Mouse (Mus musculus): ENCODE results near the gene Gm28051. TPM values are rescaled to one million over a fixed set of nuclear protein-coding genes. Genes with fewer than 3 reads are reported as not detected.
A peak's percentile ranks its signal among the peaks of the same experiment; 100 is the strongest.

Gm28051 gene
- polyA plus RNA-seq, 1 experiment from 2014 or later = not detected

GRCm38 (mm10) chr12:102703921-102704408 lies 53.6 kb downstream of the Gm28051 start:
- H3K4me1 ChIP-seq = peaks cover 55% of the 10 kb centered on the region
- under 1% methylated on average over 17 of the region's 17 CpGs for WGBS

GRCm38 (mm10) chr12:102703441-102703840 lies 54.1 kb downstream of the Gm28051 start:
- H3K36me3 ChIP-seq = no peaks in the 10 kb centered on the region
- peak overlapping the region; percentile 76 for H3K9ac ChIP-seq (replicated peaks)
- ATAC-seq (replicated peaks) = 0 out of 2 replicates have a peak, but pooled peaks have one; percentile 2
- 14% methylated on average over 6 of the region's 6 CpGs for WGBS
- peaks cover 60% of the 10 kb centered on the region for H3K4me1 ChIP-seq
- peak overlapping the region; percentile 88 for H3K4me3 ChIP-seq
- peak overlapping the region; percentile 71 for H3K4me2 ChIP-seq (replicated peaks)
- H3K27ac ChIP-seq (replicated peaks) = peak overlapping the region; percentile 57
- no peaks in the 10 kb centered on the region for H3K27me3 ChIP-seq
- no peaks in the 10 kb centered on the region for H3K9me3 ChIP-seq

More at GRCm38 (mm10) chr12:102703921-102704408, 53.6 kb downstream of the Gm28051 start:
- Histone ChIP-seq H3K9me3 (no peaks in the 10 kb centered on the region), H3K4me3 (peak overlapping the region; percentile 88), H3K27ac (replicated peaks) (peak overlapping the region; percentile 57), H3K9ac (replicated peaks) (peak overlapping the region; percentile 76), H3K36me3 (no peaks in the 10 kb centered on the region), H3K27me3 (no peaks in the 10 kb centered on the region), H3K4me2 (replicated peaks) (peak overlapping the region; percentile 71)
- peak; percentile 23 for ATAC-seq (replicated peaks)

- WGBS = 3% methylated on average over 4 of the region's 4 CpGs
- Histone ChIP-seq H3K27me3 (no peaks in the 10 kb centered on the region), H3K36me3 (no peaks in the 10 kb centered on the region), H3K27ac (replicated peaks) (peak overlapping the region; percentile 57), H3K9ac (replicated peaks) (peak overlapping the region; percentile 76), H3K4me1 (peaks cover 64% of the 10 kb centered on the region), H3K4me3 (peak overlapping the region; percentile 88), H3K9me3 (no peaks in the 10 kb centered on the region), H3K4me2 (replicated peaks) (peak overlapping the region; percentile 71)
- ATAC-seq (replicated peaks) = no peak
Observed at GRCm38 (mm10) chr12:102703111-102703412, 54.5 kb downstream of the Gm28051 start.

GRCm38 (mm10) chr12:102702356-102703110 lies 55.0 kb downstream of the Gm28051 start:
- Histone ChIP-seq H3K27me3 (no peaks in the 10 kb centered on the region), H3K27ac (replicated peaks) (peak overlapping the region; percentile 57), H3K4me3 (peak overlapping the region; percentile 88), H3K4me1 (peaks cover 69% of the 10 kb centered on the region), H3K9me3 (no peaks in the 10 kb centered on the region), H3K9ac (replicated peaks) (peak overlapping the region; percentile 76), H3K36me3 (no peaks in the 10 kb centered on the region), H3K4me2 (replicated peaks) (peak overlapping the region; percentile 71)
- WGBS = 4% methylated on average over 15 of the region's 15 CpGs
- ATAC-seq (replicated peaks) = no peak

GRCm38 (mm10) chr12:102701691-102702207 lies 55.8 kb downstream of the Gm28051 start:
- ATAC-seq (replicated peaks) = no peak
- 96% methylated on average over 5 of the region's 5 CpGs for WGBS
- Histone ChIP-seq H3K9ac (replicated peaks) (no peak overlapping the region), H3K27ac (replicated peaks) (peak overlapping the region; percentile 57; the same call in 1 of the 2 replicates), H3K36me3 (no peaks in the 10 kb centered on the region), H3K27me3 (no peaks in the 10 kb centered on the region), H3K4me3 (peak overlapping the region; percentile 88; the same call in 1 of the 2 replicates), H3K9me3 (no peaks in the 10 kb centered on the region), H3K4me1 (peaks cover 77% of the 10 kb centered on the region), H3K4me2 (replicated peaks) (peak overlapping the region; percentile 71)

- WGBS = 39% methylated on average over 12 of the region's 12 CpGs
- Histone ChIP-seq H3K9ac (replicated peaks) (peak overlapping the region; percentile 22; the same call in 1 of the 2 replicates), H3K4me3 (no peak overlapping the region), H3K27ac (replicated peaks) (peak overlapping the region; percentile 79), H3K36me3 (no peaks in the 10 kb centered on the region), H3K4me2 (replicated peaks) (0 out of 2 replicates have a peak overlapping the region, but pooled peaks have one; percentile 5), H3K27me3 (no peaks in the 10 kb centered on the region), H3K4me1 (peaks cover 84% of the 10 kb centered on the region), H3K9me3 (no peaks in the 10 kb centered on the region)
- no peak for ATAC-seq (replicated peaks)
Observed at GRCm38 (mm10) chr12:102700453-102700852, 57.1 kb downstream of the Gm28051 start.

GRCm38 (mm10) chr12:102699156-102699555 lies 58.4 kb downstream of the Gm28051 start:
- no peak for ATAC-seq (replicated peaks)
- 0 out of 2 replicates have a peak overlapping the region, but pooled peaks have one; percentile 7 for H3K27ac ChIP-seq (replicated peaks)
- no peaks in the 10 kb centered on the region for H3K36me3 ChIP-seq
- peaks cover 81% of the 10 kb centered on the region for H3K4me1 ChIP-seq
- no peaks in the 10 kb centered on the region for H3K9me3 ChIP-seq
- 13% methylated on average over 1 of the region's 1 CpGs for WGBS
- H3K27me3 ChIP-seq = no peaks in the 10 kb centered on the region
- H3K4me3 ChIP-seq = no peak overlapping the region
- H3K9ac ChIP-seq (replicated peaks) = no peak overlapping the region
- H3K4me2 ChIP-seq (replicated peaks) = no peak overlapping the region

GRCm38 (mm10) chr12:102698089-102698684 lies 59.4 kb downstream of the Gm28051 start:
- no peaks in the 10 kb centered on the region for H3K36me3 ChIP-seq
- H3K27me3 ChIP-seq = no peaks in the 10 kb centered on the region
- no peak overlapping the region for H3K4me2 ChIP-seq (replicated peaks)
- H3K9me3 ChIP-seq = no peaks in the 10 kb centered on the region
- no peak overlapping the region for H3K4me3 ChIP-seq
- H3K9ac ChIP-seq (replicated peaks) = 0 out of 2 replicates have a peak overlapping the region, but pooled peaks have one; percentile 4
- peaks cover 71% of the 10 kb centered on the region for H3K4me1 ChIP-seq
- peak overlapping the region; percentile 72 for H3K27ac ChIP-seq (replicated peaks)
- peak; percentile 15; the same call in 1 of the 2 replicates for ATAC-seq (replicated peaks)
- 7% methylated on average over 1 of the region's 1 CpGs for WGBS

GRCm38 (mm10) chr12:102697381-102697780 lies 60.2 kb downstream of the Gm28051 start:
- Histone ChIP-seq H3K4me3 (no peak overlapping the region), H3K4me2 (replicated peaks) (no peak overlapping the region), H3K4me1 (peaks cover 64% of the 10 kb centered on the region), H3K9ac (replicated peaks) (no peak overlapping the region; the same call in 1 of the 2 replicates), H3K9me3 (no peaks in the 10 kb centered on the region), H3K27ac (replicated peaks) (peak overlapping the region; percentile 72; the same call in 1 of the 2 replicates), H3K27me3 (no peaks in the 10 kb centered on the region), H3K36me3 (no peaks in the 10 kb centered on the region)
- no peak for ATAC-seq (replicated peaks)
- 85% methylated on average over 7 of the region's 7 CpGs for WGBS

- 82% methylated on average over 14 of the region's 14 CpGs for whole genome bisulfite sequencing
- Histone ChIP-seq H3K9me3 (no peaks in the 10 kb centered on the region), H3K9ac (replicated peaks) (no peak overlapping the region; the same call in 1 of the 2 replicates), H3K27me3 (no peaks in the 10 kb centered on the region), H3K36me3 (no peaks in the 10 kb centered on the region), H3K27ac (replicated peaks) (peak overlapping the region; percentile 72; the same call in 1 of the 2 replicates), H3K4me3 (no peak overlapping the region), H3K4me1 (peaks cover 64% of the 10 kb centered on the region), H3K4me2 (replicated peaks) (no peak overlapping the region)
- ATAC-seq (replicated peaks) = no peak
Observed at GRCm38 (mm10) chr12:102696635-102697354, 60.8 kb downstream of the Gm28051 start.

- no peak overlapping the region for H3K9ac ChIP-seq (replicated peaks)
- peak overlapping the region; percentile 26; the same call in 1 of the 2 replicates for H3K27ac ChIP-seq (replicated peaks)
- no peak overlapping the region for H3K4me3 ChIP-seq
- ATAC-seq (replicated peaks) = no peak
- H3K9me3 ChIP-seq = no peaks in the 10 kb centered on the region
- H3K36me3 ChIP-seq = no peaks in the 10 kb centered on the region
- H3K27me3 ChIP-seq = no peaks in the 10 kb centered on the region
- WGBS = 61% methylated on average over 18 of the region's 18 CpGs
- peaks cover 59% of the 10 kb centered on the region for H3K4me1 ChIP-seq
- no peak overlapping the region for H3K4me2 ChIP-seq (replicated peaks)
Observed at GRCm38 (mm10) chr12:102695369-102696239, 62.0 kb downstream of the Gm28051 start.
